Mouse (Mus musculus): Measurements from ENCODE around the gene Txlnb. TPM values are rescaled to one million over a fixed set of nuclear protein-coding genes. Genes with fewer than 3 reads are reported as not detected.

Gene Txlnb
- polyA plus RNA-seq, 1 experiment from 2014 or later = 40.9 TPM

- 30% methylated on average over 5 of the region's 5 CpGs for WGBS
- peak; percentile 75 for ATAC-seq (ENCODE audit: insufficient number of reproducible peaks, low FRiP score)
These were observed 74.0 kb downstream of the Txlnb start for GRCm38 (mm10) chr10:17869822-17870662.

GRCm38 (mm10) chr10:17878002-17878919, 82.2 kb downstream of the Txlnb start:
- no peaks in the 10 kb centered on the region for H3K27me3 ChIP-seq (replicated peaks)
- H3K4me1 ChIP-seq (replicated peaks) = 0 out of 2 replicates have a peak, but pooled peaks cover 3% of the 10 kb centered on the region
- 0 out of 2 replicates have a peak, but pooled peaks have one; percentile 18 for ATAC-seq (ENCODE audit: insufficient number of reproducible peaks, low FRiP score)
- WGBS = 34% methylated on average over 8 of the region's 8 CpGs
- H3K36me3 ChIP-seq = no peaks in the 10 kb centered on the region
- H3K9me3 ChIP-seq (replicated peaks) = no peaks in the 10 kb centered on the region
- H3K4me3 ChIP-seq = no peak overlapping the region
- no peak overlapping the region for H3K27ac ChIP-seq (ENCODE audit: poor library complexity, severe bottlenecking)
- no peak overlapping the region for H3K9ac ChIP-seq
- no peak overlapping the region for H3K4me2 ChIP-seq

More at GRCm38 (mm10) chr10:17869822-17870662, 74.0 kb downstream of the Txlnb start:
- Histone ChIP-seq H3K9me3 (replicated peaks) (no peaks in the 10 kb centered on the region), H3K27ac (ENCODE audit: poor library complexity, severe bottlenecking) (no peak overlapping the region), H3K4me3 (no peak overlapping the region), H3K36me3 (no peaks in the 10 kb centered on the region), H3K27me3 (replicated peaks) (no peaks in the 10 kb centered on the region), H3K4me2 (no peak overlapping the region), H3K9ac (no peak overlapping the region), H3K4me1 (replicated peaks) (peaks cover 5% of the 10 kb centered on the region)

- no peak overlapping the region for H3K4me3 ChIP-seq
- no peaks in the 10 kb centered on the region for H3K9me3 ChIP-seq (replicated peaks)
- no peak overlapping the region for H3K4me2 ChIP-seq
- H3K4me1 ChIP-seq (replicated peaks) = 0 out of 2 replicates have a peak, but pooled peaks cover 3% of the 10 kb centered on the region
- no peaks in the 10 kb centered on the region for H3K36me3 ChIP-seq
- H3K27ac ChIP-seq (ENCODE audit: poor library complexity, severe bottlenecking) = no peak overlapping the region
- 84% methylated on average over 3 of the region's 3 CpGs for WGBS
- H3K27me3 ChIP-seq (replicated peaks) = no peaks in the 10 kb centered on the region
- no peak overlapping the region for H3K9ac ChIP-seq
- no peak for ATAC-seq (ENCODE audit: insufficient number of reproducible peaks, low FRiP score)
These were observed 84.0 kb downstream of the Txlnb start for GRCm38 (mm10) chr10:17880038-17880437.

- no peak for ATAC-seq (ENCODE audit: insufficient number of reproducible peaks, low FRiP score)
- Histone ChIP-seq H3K4me1 (replicated peaks) (0 out of 2 replicates have a peak, but pooled peaks cover 3% of the 10 kb centered on the region), H3K27me3 (replicated peaks) (no peaks in the 10 kb centered on the region), H3K9ac (no peak overlapping the region), H3K27ac (ENCODE audit: poor library complexity, severe bottlenecking) (no peak overlapping the region), H3K9me3 (replicated peaks) (no peaks in the 10 kb centered on the region), H3K4me3 (no peak overlapping the region), H3K36me3 (no peaks in the 10 kb centered on the region), H3K4me2 (no peak overlapping the region)
- WGBS = 61% methylated on average over 2 of the region's 2 CpGs
These were observed 84.7 kb downstream of the Txlnb start for GRCm38 (mm10) chr10:17880724-17881123.

Other genes with a start within 250 kb of the Txlnb start
- 48.5 and 49.6 TPM in 2 replicates for gene Cited2, start 73.0 kb upstream of the Txlnb start, polyA plus RNA-seq (2016; fragmentation: Nextera tagmentation; extraction: Ambion mirVana)
- 4.6 and 5.2 TPM in 2 replicates for gene Heca, start 151.8 kb downstream of the Txlnb start, polyA plus RNA-seq (2016; fragmentation: Nextera tagmentation; extraction: Ambion mirVana)
- 205 and 207 TPM in 2 replicates for gene Abracl, start 227.1 kb downstream of the Txlnb start, polyA plus RNA-seq (2016; fragmentation: Nextera tagmentation; extraction: Ambion mirVana)